Mouse (Mus musculus) bone marrow macrophage, adult 2 months (primary cell): ENCODE results near the gene Ncs1.
A peak's percentile ranks its signal among the peaks of the same experiment; 100 is the strongest.

Experiments
- CTCF ChIP-seq: IDR thresholded peaks from 2 replicates; pipeline ENCODE4 v1.5.1; 2012; ENCODE audit warnings: low read depth, mild to moderate bottlenecking, low read length, moderate library complexity
- POLR2A ChIP-seq: IDR thresholded peaks from 2 replicates; pipeline ENCODE4 v1.6.1; 2012; ENCODE audit warnings: mild to moderate bottlenecking, low read depth, low read length, borderline replicate concordance

GRCm38 (mm10) chr2:31282266-31282665 is 36.6 kb downstream of the Ncs1 start:
- TF ChIP-seq CTCF, result peak; percentile 13; the same call in 1 of the 2 replicates
- TF ChIP-seq POLR2A, result no peak
